Mouse (Mus musculus): ENCODE measurements around the gene Klhdc1. TPM values are rescaled to one million over a fixed set of nuclear protein-coding genes. Genes with fewer than 3 reads are reported as not detected.

The Klhdc1 gene
- polyA plus RNA-seq, 2 experiments = 4.1 to 9.5 TPM

- 88% methylated on average over 8 of the region's 8 CpGs for WGBS
- no peak for DNase-seq (ENCODE audit: low spot score)
- no peaks in the 10 kb centered on the region for H3K36me3 ChIP-seq (ENCODE audit: control insufficient read depth, insufficient read depth, low read length)
Observed at GRCm38 (mm10) chr12:69250756-69251155, 9.8 kb downstream of the Klhdc1 start.

GRCm38 (mm10) chr12:69253806-69254205, 12.8 kb downstream of the Klhdc1 start:
- H3K36me3 ChIP-seq (ENCODE audit: control insufficient read depth, insufficient read depth, low read length) = no peaks in the 10 kb centered on the region
- no peak overlapping the region for H3K4me3 ChIP-seq (replicated peaks; ENCODE audit: low read length)
- no peaks in the 10 kb centered on the region for H3K27me3 ChIP-seq (ENCODE audit: control insufficient read depth, insufficient read depth, low read length)
- DNase-seq (ENCODE audit: low spot score) (no peak), ATAC-seq (ENCODE audit: low FRiP score, low read depth) (no peak)
- no peak for TF ChIP-seq POLR2A (IDR thresholded peaks at IDR 0.05; ENCODE audit: borderline replicate concordance, extremely low read depth, insufficient read depth, insufficient read length)
- H3K9me3 ChIP-seq (ENCODE audit: control insufficient read depth, low read length) = no peaks in the 10 kb centered on the region
- H3K4me1 ChIP-seq (ENCODE audit: control insufficient read depth, insufficient read depth, low read length) = no peaks in the 10 kb centered on the region
- no peak overlapping the region for H3K27ac ChIP-seq (replicated peaks; ENCODE audit: low read depth, low read length)
- H3K9ac ChIP-seq (ENCODE audit: low read depth, low read length, severe bottlenecking) = no peak overlapping the region
- WGBS = 90% methylated on average over 1 of the region's 1 CpGs
- no peak overlapping the region for H3K4me2 ChIP-seq (replicated peaks; ENCODE audit: low read depth, low read length, severe bottlenecking)

More at GRCm38 (mm10) chr12:69250756-69251155, 9.8 kb downstream of the Klhdc1 start:
- no peak overlapping the region for H3K9ac ChIP-seq (ENCODE audit: low read depth, low read length, severe bottlenecking)
- no peak overlapping the region for H3K4me3 ChIP-seq (replicated peaks; ENCODE audit: low read length)
- ATAC-seq (ENCODE audit: low FRiP score, low read depth) = no peak
- H3K27me3 ChIP-seq (ENCODE audit: control insufficient read depth, insufficient read depth, low read length) = no peaks in the 10 kb centered on the region
- H3K4me2 ChIP-seq (replicated peaks; ENCODE audit: low read depth, low read length, severe bottlenecking) = no peak overlapping the region
- no peaks in the 10 kb centered on the region for H3K4me1 ChIP-seq (ENCODE audit: control insufficient read depth, insufficient read depth, low read length)
- no peak overlapping the region for H3K27ac ChIP-seq (replicated peaks; ENCODE audit: low read depth, low read length)
- H3K9me3 ChIP-seq (ENCODE audit: control insufficient read depth, low read length) = no peaks in the 10 kb centered on the region
- TF ChIP-seq POLR2A (IDR thresholded peaks at IDR 0.05; ENCODE audit: borderline replicate concordance, extremely low read depth, insufficient read depth, insufficient read length) = no peak

DNA sequence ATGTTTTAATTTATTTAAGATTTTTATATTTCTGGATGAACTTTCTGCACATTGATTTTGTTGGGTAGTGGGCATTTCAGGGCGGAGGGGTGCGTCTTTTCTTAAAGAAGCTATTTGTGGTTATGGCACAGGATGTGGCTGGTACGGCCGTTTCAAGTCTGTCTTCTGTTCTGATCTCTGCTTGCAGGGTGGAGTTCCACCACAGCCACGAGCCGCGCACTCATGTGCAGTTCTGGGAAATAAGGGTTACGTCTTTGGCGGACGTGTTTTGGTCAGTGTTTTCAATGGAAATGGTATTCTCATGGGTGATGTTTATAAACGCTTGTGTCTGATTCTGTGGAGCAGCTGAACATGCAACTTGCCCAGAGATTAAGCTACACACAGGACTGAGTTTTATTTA, 16.9 kb downstream of the Klhdc1 start:
- DNase-seq (ENCODE audit: low spot score) (no peak), ATAC-seq (ENCODE audit: low FRiP score, low read depth) (no peak)
- Histone ChIP-seq H3K9me3 (ENCODE audit: control insufficient read depth, low read length) (no peaks in the 10 kb centered on the region), H3K36me3 (ENCODE audit: control insufficient read depth, insufficient read depth, low read length) (no peaks in the 10 kb centered on the region), H3K4me1 (ENCODE audit: control insufficient read depth, insufficient read depth, low read length) (no peaks in the 10 kb centered on the region), H3K4me3 (replicated peaks; ENCODE audit: low read length) (no peak overlapping the region), H3K4me2 (replicated peaks; ENCODE audit: low read depth, low read length, severe bottlenecking) (no peak overlapping the region), H3K9ac (ENCODE audit: low read depth, low read length, severe bottlenecking) (no peak overlapping the region), H3K27me3 (ENCODE audit: control insufficient read depth, insufficient read depth, low read length) (no peaks in the 10 kb centered on the region), H3K27ac (replicated peaks; ENCODE audit: low read depth, low read length) (no peak overlapping the region)
- WGBS = 78% methylated on average over 11 of the region's 11 CpGs
- TF ChIP-seq POLR2A (IDR thresholded peaks at IDR 0.05; ENCODE audit: borderline replicate concordance, extremely low read depth, insufficient read depth, insufficient read length) = no peak

- no peak for ATAC-seq (ENCODE audit: low FRiP score, low read depth)
- Histone ChIP-seq H3K4me1 (ENCODE audit: control insufficient read depth, insufficient read depth, low read length) (no peaks in the 10 kb centered on the region), H3K27me3 (ENCODE audit: control insufficient read depth, insufficient read depth, low read length) (no peaks in the 10 kb centered on the region), H3K9me3 (ENCODE audit: control insufficient read depth, low read length) (no peaks in the 10 kb centered on the region), H3K9ac (ENCODE audit: low read depth, low read length, severe bottlenecking) (no peak overlapping the region), H3K27ac (replicated peaks; ENCODE audit: low read depth, low read length) (no peak overlapping the region), H3K4me3 (replicated peaks; ENCODE audit: low read length) (no peak overlapping the region), H3K4me2 (replicated peaks; ENCODE audit: low read depth, low read length, severe bottlenecking) (no peak overlapping the region), H3K36me3 (ENCODE audit: control insufficient read depth, insufficient read depth, low read length) (no peaks in the 10 kb centered on the region)
- 92% methylated on average over 5 of the region's 5 CpGs for WGBS
- no peak for DNase-seq (ENCODE audit: low spot score)
- no peak for TF ChIP-seq POLR2A (IDR thresholded peaks at IDR 0.05; ENCODE audit: borderline replicate concordance, extremely low read depth, insufficient read depth, insufficient read length)
Observed at GRCm38 (mm10) chr12:69262251-69262650, 21.3 kb downstream of the Klhdc1 start.

DNA sequence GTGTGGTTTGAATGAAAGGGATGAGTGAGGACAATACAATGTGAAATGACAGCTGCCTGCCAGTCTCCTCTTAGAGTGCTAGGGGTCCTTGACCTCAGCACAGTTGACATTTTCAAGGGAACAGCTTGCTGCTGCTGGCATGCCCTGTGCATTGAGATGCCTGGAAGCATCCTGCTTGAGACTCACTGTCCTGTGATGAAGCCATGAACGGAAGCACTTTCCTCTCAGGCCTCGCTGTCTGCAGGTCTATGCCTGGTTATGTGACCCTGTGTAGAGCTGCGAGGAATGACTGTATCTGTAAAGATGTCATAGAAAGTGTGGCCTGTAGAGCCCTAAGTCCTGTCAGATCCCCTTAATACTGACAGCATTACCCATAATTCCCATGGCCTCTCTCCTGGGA, 24.1 kb downstream of the Klhdc1 start:
- Histone ChIP-seq H3K9ac (ENCODE audit: low read depth, low read length, severe bottlenecking) (no peak overlapping the region), H3K36me3 (ENCODE audit: control insufficient read depth, insufficient read depth, low read length) (no peaks in the 10 kb centered on the region), H3K4me1 (ENCODE audit: control insufficient read depth, insufficient read depth, low read length) (no peaks in the 10 kb centered on the region), H3K4me2 (replicated peaks; ENCODE audit: low read depth, low read length, severe bottlenecking) (no peak overlapping the region), H3K9me3 (ENCODE audit: control insufficient read depth, low read length) (no peaks in the 10 kb centered on the region), H3K27me3 (ENCODE audit: control insufficient read depth, insufficient read depth, low read length) (no peaks in the 10 kb centered on the region), H3K4me3 (replicated peaks; ENCODE audit: low read length) (no peak overlapping the region), H3K27ac (replicated peaks; ENCODE audit: low read depth, low read length) (no peak overlapping the region)
- no peak for ATAC-seq (ENCODE audit: low FRiP score, low read depth)
- WGBS = 81% methylated on average over 3 of the region's 3 CpGs
- no peak for DNase-seq (ENCODE audit: low spot score)
- TF ChIP-seq POLR2A (IDR thresholded peaks at IDR 0.05; ENCODE audit: borderline replicate concordance, extremely low read depth, insufficient read depth, insufficient read length) = no peak

All from limb, embryonic 14.5 days (tissue).